23 mouse cellular contexts compared by ENCODE assay signal in genomic region chr7:45560241-45560640, GRCm38 (mm10). TPM values are rescaled to one million over a fixed set of nuclear protein-coding genes. Genes with fewer than 3 reads are reported as not detected.
DNase-seq lines count a peak whose midpoint lies in the region; ATAC-seq and TF ChIP-seq lines count a peak whose summit lies in the region.
"Had no signal": no experiment of that assay in that cellular context is flagged by ENCODE, and none has a peak within 500 bp of the region (broad histone marks: within the 10 kb centered on the region; RNA-seq: fewer than 3 reads in every experiment).

No protein-coding gene starts in this region.

- peak; percentile 65; the same call in 1 of the 2 replicates for TF ChIP-seq EP300 in ES-Bruce4 (IDR thresholded peaks at IDR 0.05; ENCODE audit: insufficient read depth, low read depth, low read length)

- H3K9ac ChIP-seq in ES-Bruce4 (ENCODE audit: low read depth, poor library complexity, severe bottlenecking) = peak overlapping the region; percentile 78
- H3K9ac ChIP-seq: hindbrain, embryonic 12.5 days; limb, embryonic 15.5 days; midbrain, embryonic 13.5 days; stomach, embryonic 15.5 days had no signal

- H3K4me1 ChIP-seq in megakaryocyte, embryonic 14.5 days = peaks cover 57% of the 10 kb centered on the region
- peaks cover 9% of the 10 kb centered on the region for H3K4me1 ChIP-seq in ES-Bruce4 (ENCODE audit: control insufficient read depth, insufficient read depth, low read length)
- H3K4me1 ChIP-seq: hindbrain, embryonic 12.5 days; midbrain, embryonic 13.5 days had no signal

- peaks cover 10% of the 10 kb centered on the region for H3K27me3 ChIP-seq in megakaryocyte, embryonic 14.5 days (replicated peaks)
- no peaks in the 10 kb centered on the region for H3K27me3 ChIP-seq in ES-Bruce4 (ENCODE audit: control insufficient read depth, insufficient read depth, low read length, poor library complexity, severe bottlenecking)
- H3K27me3 ChIP-seq: limb, embryonic 15.5 days; midbrain, embryonic 13.5 days; stomach, embryonic 15.5 days had no signal

- H3K36me3 ChIP-seq in megakaryocyte, embryonic 14.5 days (replicated peaks; ENCODE audit: low read length) = no peaks in the 10 kb centered on the region
- H3K36me3 ChIP-seq in ES-Bruce4 (ENCODE audit: control insufficient read depth, insufficient read depth, low read length, poor library complexity, severe bottlenecking) = no peaks in the 10 kb centered on the region
- H3K36me3 ChIP-seq: hindbrain, embryonic 12.5 days; limb, embryonic 15.5 days; midbrain, embryonic 13.5 days; stomach, embryonic 15.5 days had no signal

- peak overlapping the region; percentile 33 for H3K4me3 ChIP-seq in megakaryocyte, embryonic 14.5 days (replicated peaks)
- H3K4me3 ChIP-seq in ES-Bruce4 (ENCODE audit: low read depth, low read length) = peak overlapping the region; percentile 74
- H3K4me3 ChIP-seq: hindbrain, embryonic 12.5 days; layer of hippocampus, adult 2 months; limb, embryonic 15.5 days; midbrain, embryonic 13.5 days; stomach, embryonic 15.5 days had no signal

- H3K9me3 ChIP-seq in megakaryocyte, embryonic 14.5 days = no peaks in the 10 kb centered on the region
- no peaks in the 10 kb centered on the region for H3K9me3 ChIP-seq in ES-Bruce4 (replicated peaks; ENCODE audit: control insufficient read depth, insufficient read depth, low read length, poor library complexity, severe bottlenecking)
- H3K9me3 ChIP-seq: hindbrain, embryonic 12.5 days; limb, embryonic 15.5 days; midbrain, embryonic 13.5 days; stomach, embryonic 15.5 days had no signal

- no peak for ATAC-seq in megakaryocyte, adult 5-6 weeks (ENCODE audit: poor library complexity, severe bottlenecking)
- ATAC-seq: midbrain, embryonic 13.5 days had no signal

- peak; percentile 51 for DNase-seq in induced T-regulatory cell, adult 2 months (ENCODE audit: low read depth)
- no peak for DNase-seq in frontal cortex, postnatal 14 days (ENCODE audit: low spot score in 2 of 2)
- DNase-seq in adrenal gland, postnatal 36 days = no peak
- DNase-seq in spleen, postnatal 36 days (ENCODE audit: low spot score in 2 of 2) = no peak
- DNase-seq: adrenal gland, postnatal 14 days; cerebellum, adult 11 months; cerebellum, postnatal 10 days; embryo, embryonic 11 days; heart, postnatal 10 days; kidney, adult 2 months; kidney, postnatal 10 days; layer of hippocampus, postnatal 36 days; spleen, adult 18-20 months had no signal

- H3K27ac ChIP-seq in ES-Bruce4 (ENCODE audit: insufficient read depth, low read length) = peak overlapping the region; percentile 96
- H3K27ac ChIP-seq: hindbrain, embryonic 12.5 days; layer of hippocampus, adult 2 months; limb, embryonic 15.5 days; midbrain, embryonic 13.5 days; stomach, embryonic 15.5 days had no signal

- no peak for TF ChIP-seq CTCF in ES-Bruce4 (IDR thresholded peaks at IDR 0.05; ENCODE audit: low read depth, low read length)

- no peak for TF ChIP-seq POLR2A in ES-Bruce4 (IDR thresholded peaks at IDR 0.05; ENCODE audit: insufficient read depth, low read length)

RNA-seq across cellular contexts. Expression of gene Hsd17b14, which starts 5.5 kb away (rescaled TPM):
- 4.9 and 6.8 TPM in 2 replicates for polyA plus RNA-seq in megakaryocyte, embryonic 14.5 days (2012; ENCODE audit: insufficient read depth, low replicate concordance)
- total RNA-seq in megakaryocyte, adult 5-6 weeks (2015) = 0.25 TPM in 1 of 2 replicates, not detected in the other
- total RNA-seq in megakaryocyte, adult 5-6 weeks (2017) = not detected in 2 replicates
- 55.0 and 62.2 TPM in 2 replicates for polyA plus RNA-seq in ES-Bruce4 (2011; ENCODE audit: insufficient read depth, insufficient read length, low read depth, missing spikeins)
- total RNA-seq in adrenal gland, postnatal 36 days (2021) = 1 to 10 TPM in 1 of 2 experiments, under 1 TPM in 1; 0.56 to 1.2 TPM
- total RNA-seq: layer of hippocampus, adult 2 months had no signal
- polyA plus RNA-seq: activated CD4-positive, CD25-positive, alpha-beta regulatory T cell, adult 4 months had no signal

RNA-seq across cellular contexts. Expression of gene Bcat2, which starts 9.7 kb away (rescaled TPM):
- polyA plus RNA-seq in megakaryocyte, embryonic 14.5 days (2012; ENCODE audit: insufficient read depth, low replicate concordance) = 20.6 and 56.4 TPM in 2 replicates
- total RNA-seq in megakaryocyte, adult 5-6 weeks (2015) = 24.6 and 26.6 TPM in 2 replicates
- 16.7 and 24.1 TPM in 2 replicates for total RNA-seq in megakaryocyte, adult 5-6 weeks (2017)
- 104 and 144 TPM in 2 replicates for polyA plus RNA-seq in ES-Bruce4 (2011; ENCODE audit: insufficient read depth, insufficient read length, low read depth, missing spikeins)
- total RNA-seq in adrenal gland, postnatal 36 days (2021) = 100 to 1,000 TPM; 165 to 289 TPM

RNA-seq across cellular contexts. Expression of gene Plekha4, which starts 34.1 kb away (rescaled TPM):
- 2.9 and 16.4 TPM in 2 replicates for polyA plus RNA-seq in megakaryocyte, embryonic 14.5 days (2012; ENCODE audit: insufficient read depth, low replicate concordance)
- not detected in 2 replicates for total RNA-seq in megakaryocyte, adult 5-6 weeks (2015)
- total RNA-seq in megakaryocyte, adult 5-6 weeks (2017) = 0.24 TPM in 1 of 2 replicates, not detected in the other
- 14.3 and 18.6 TPM in 2 replicates for polyA plus RNA-seq in ES-Bruce4 (2011; ENCODE audit: insufficient read depth, insufficient read length, low read depth, missing spikeins)
- 1 to 10 TPM; 3.5 to 4.2 TPM for total RNA-seq in adrenal gland, postnatal 36 days (2021)
- total RNA-seq: granulocyte monocyte progenitor cell, adult 5-6 weeks had no signal

RNA-seq across cellular contexts. Expression of gene Ppp1r15a, which starts 34.2 kb away (rescaled TPM):
- polyA plus RNA-seq in megakaryocyte, embryonic 14.5 days (2012; ENCODE audit: insufficient read depth, low replicate concordance) = 361 and 818 TPM in 2 replicates
- 29.2 and 39.1 TPM in 2 replicates for total RNA-seq in megakaryocyte, adult 5-6 weeks (2015)
- total RNA-seq in megakaryocyte, adult 5-6 weeks (2017) = 50.0 and 64.7 TPM in 2 replicates
- polyA plus RNA-seq in ES-Bruce4 (2011; ENCODE audit: insufficient read depth, insufficient read length, low read depth, missing spikeins) = 15.5 and 18.6 TPM in 2 replicates
- total RNA-seq in adrenal gland, postnatal 36 days (2021) = 10 to 100 TPM; 45.7 to 68.4 TPM

RNA-seq across cellular contexts. Expression of gene Nucb1, which starts 50.0 kb away (rescaled TPM):
- 504 and 892 TPM in 2 replicates for polyA plus RNA-seq in megakaryocyte, embryonic 14.5 days (2012; ENCODE audit: insufficient read depth, low replicate concordance)
- total RNA-seq in megakaryocyte, adult 5-6 weeks (2015) = 54.9 and 59.1 TPM in 2 replicates
- 178 and 199 TPM in 2 replicates for total RNA-seq in megakaryocyte, adult 5-6 weeks (2017)
- polyA plus RNA-seq in ES-Bruce4 (2011; ENCODE audit: insufficient read depth, insufficient read length, low read depth, missing spikeins) = 105 and 119 TPM in 2 replicates
- total RNA-seq in adrenal gland, postnatal 36 days (2021) = 100 to 1,000 TPM; 263 to 267 TPM

Comparison
In these comparisons a context has a peak if more than half of its experiments do, and no peak if none do; other contexts are left out.
1. RNA of gene Bcat2, which starts 9.7 kb away (total RNA-seq): 165 to 289 TPM in adrenal gland, postnatal 36 days; 16.7 to 26.6 TPM in megakaryocyte, adult 5-6 weeks; every median in the first group is over 4 times any median in the second.